Comparison of ENCODE assay signal across 9 mouse cellular contexts in genomic region chr1:93101571-93102061, GRCm38 (mm10). TPM values are rescaled to one million over a fixed set of nuclear protein-coding genes. Genes with fewer than 3 reads are reported as not detected.
DNase-seq lines count a peak whose midpoint lies in the region; ATAC-seq and TF ChIP-seq lines count a peak whose summit lies in the region.
"Had no signal": no experiment of that assay in that cellular context is flagged by ENCODE, and none has a peak within 500 bp of the region (broad histone marks: within the 10 kb centered on the region; RNA-seq: fewer than 3 reads in every experiment).

Gene Kif1a, minus strand, starts transcription at chr1:93101951.

- WGBS in heart, embryonic 15.5 days, result under 1% methylated on average over 39 of the region's 39 CpGs
- under 1% methylated on average over 39 of the region's 39 CpGs for WGBS in midbrain, embryonic 11.5 days
- WGBS in stomach, postnatal 0 days, result under 1% methylated on average over 39 of the region's 39 CpGs

- no peak within 1 kb of the TSS for H3K27ac ChIP-seq in heart, embryonic 15.5 days
- peak within 1 kb of the TSS; percentile 47 for H3K27ac ChIP-seq in midbrain, embryonic 11.5 days (ENCODE audit: low read depth, low read length)
- H3K27ac ChIP-seq in stomach, postnatal 0 days (replicated peaks), result no peak within 1 kb of the TSS

- peak within 1 kb of the TSS; percentile 55 for H3K9ac ChIP-seq in heart, embryonic 15.5 days
- peak within 1 kb of the TSS; percentile 81 for H3K9ac ChIP-seq in midbrain, embryonic 11.5 days (ENCODE audit: low read length)
- H3K9ac ChIP-seq in stomach, postnatal 0 days (ENCODE audit: low read length), result peak within 1 kb of the TSS; percentile 53

- no peak for TF ChIP-seq EP300 in stomach, postnatal 0 days (optimal IDR thresholded peaks at IDR 0.05)

- ATAC-seq in megakaryocyte, adult 5-6 weeks (ENCODE audit: poor library complexity, severe bottlenecking), result no peak
- peak; percentile 61 for ATAC-seq in heart, embryonic 15.5 days (replicated peaks; ENCODE audit: insufficient number of reproducible peaks, insufficient read depth, low FRiP score, low read depth)
- peak; percentile 87 for ATAC-seq in midbrain, embryonic 11.5 days (ENCODE audit: low FRiP score)
- ATAC-seq in stomach, postnatal 0 days (ENCODE audit: low FRiP score, low TSS enrichment), result peak; percentile 67
- ATAC-seq: Patski had no signal

- H3K4me2 ChIP-seq in heart, embryonic 15.5 days, result peak within 1 kb of the TSS; percentile 92
- H3K4me2 ChIP-seq in midbrain, embryonic 11.5 days, result peak within 1 kb of the TSS; percentile 97
- peak within 1 kb of the TSS; percentile 78 for H3K4me2 ChIP-seq in stomach, postnatal 0 days (replicated peaks; ENCODE audit: low read depth)

- H3K27me3 ChIP-seq in megakaryocyte, embryonic 14.5 days (replicated peaks), result peaks cover 72% of the 10 kb centered on the region
- peaks cover 63% of the 10 kb centered on the region for H3K27me3 ChIP-seq in heart, embryonic 15.5 days
- H3K27me3 ChIP-seq in midbrain, embryonic 11.5 days (ENCODE audit: control insufficient read depth, insufficient read depth, low read length), result peaks cover 10% of the 10 kb centered on the region; the same call in 1 of the 2 replicates
- peaks cover 7% of the 10 kb centered on the region; the same call in 1 of the 2 replicates for H3K27me3 ChIP-seq in stomach, postnatal 0 days (ENCODE audit: control insufficient read depth, insufficient read depth, low read length)

- H3K4me1 ChIP-seq in megakaryocyte, embryonic 14.5 days, result peaks cover 15% of the 10 kb centered on the region; the same call in 1 of the 2 replicates
- H3K4me1 ChIP-seq in heart, embryonic 15.5 days (replicated peaks), result peaks cover 20% of the 10 kb centered on the region
- peaks cover 8% of the 10 kb centered on the region; the same call in 1 of the 2 replicates for H3K4me1 ChIP-seq in midbrain, embryonic 11.5 days (ENCODE audit: control insufficient read depth, insufficient read depth, low read length)
- peaks cover 3% of the 10 kb centered on the region; the same call in 1 of the 2 replicates for H3K4me1 ChIP-seq in stomach, postnatal 0 days (replicated peaks; ENCODE audit: control insufficient read depth, insufficient read depth)

- no peaks in the 10 kb centered on the region for H3K36me3 ChIP-seq in megakaryocyte, embryonic 14.5 days (replicated peaks; ENCODE audit: low read length)
- H3K36me3 ChIP-seq in heart, embryonic 15.5 days, result no peaks in the 10 kb centered on the region
- H3K36me3 ChIP-seq in midbrain, embryonic 11.5 days (ENCODE audit: control insufficient read depth, insufficient read depth, low read length), result no peaks in the 10 kb centered on the region; the same call in 1 of the 2 replicates
- H3K36me3 ChIP-seq in stomach, postnatal 0 days (ENCODE audit: control insufficient read depth, insufficient read depth, low read length), result no peaks in the 10 kb centered on the region

- TF ChIP-seq CTCF in stomach, postnatal 0 days (IDR thresholded peaks at IDR 0.05; ENCODE audit: low read depth), result no peak

- H3K9me3 ChIP-seq in megakaryocyte, embryonic 14.5 days, result peaks cover 7% of the 10 kb centered on the region; the same call in 1 of the 2 replicates
- no peaks in the 10 kb centered on the region for H3K9me3 ChIP-seq in heart, embryonic 15.5 days (replicated peaks)
- no peaks in the 10 kb centered on the region for H3K9me3 ChIP-seq in midbrain, embryonic 11.5 days (ENCODE audit: control insufficient read depth, low read length)
- no peaks in the 10 kb centered on the region for H3K9me3 ChIP-seq in stomach, postnatal 0 days (ENCODE audit: control insufficient read depth, low read length)

- peak within 1 kb of the TSS; percentile 53 for H3K4me3 ChIP-seq in megakaryocyte, embryonic 14.5 days (replicated peaks)
- H3K4me3 ChIP-seq in heart, embryonic 15.5 days, result peak within 1 kb of the TSS; percentile 57
- H3K4me3 ChIP-seq in midbrain, embryonic 11.5 days (ENCODE audit: low read depth, low read length), result peak within 1 kb of the TSS; percentile 69
- peak within 1 kb of the TSS; percentile 48 for H3K4me3 ChIP-seq in stomach, postnatal 0 days (ENCODE audit: low read depth, low read length)

- peak; percentile 47 for DNase-seq in embryo, embryonic 11.5 days (ENCODE audit: low read depth, low spot score)
- DNase-seq in layer of hippocampus, postnatal 25 days (ENCODE audit: extremely low spot score in 1 of 2, low spot score in 1 of 2), result peak; percentile 81 to 86
- peak; percentile 97 for DNase-seq in midbrain, embryonic 11.5 days (ENCODE audit: low spot score, missing footprints)
- peak; percentile 37 for DNase-seq in stomach, postnatal 0 days (ENCODE audit: low spot score)
- no peak for DNase-seq in T-cell, adult 2 months (ENCODE audit: low spot score)

RNA-seq across cellular contexts. Expression of gene Kif1a, which starts in this region (rescaled TPM):
- 0.07 TPM in 1 of 2 replicates, not detected in the other for polyA plus RNA-seq in megakaryocyte, embryonic 14.5 days (2012; ENCODE audit: insufficient read depth, low replicate concordance)
- total RNA-seq in megakaryocyte, adult 5-6 weeks (2015), result not detected in 2 replicates
- not detected in 2 replicates for total RNA-seq in megakaryocyte, adult 5-6 weeks (2017)
- polyA plus RNA-seq in heart, embryonic 15.5 days (2015; fragmentation: Nextera tagmentation; extraction: Ambion mirVana), result 10.2 and 13.8 TPM in 2 replicates
- 100 to 1,000 TPM; 592 to 639 TPM for total RNA-seq in layer of hippocampus, postnatal 25 days (2021)
- 51.0 and 59.6 TPM in 2 replicates for polyA plus RNA-seq in midbrain, embryonic 11.5 days (2014; fragmentation: Nextera tagmentation; extraction: Ambion mirVana)
- 7.7 and 9.6 TPM in 2 replicates for polyA plus RNA-seq in stomach, postnatal 0 days (2015; fragmentation: Nextera tagmentation; extraction: Ambion mirVana)
- polyA plus RNA-seq: Patski had no signal

Comparison
In these comparisons a context has a peak if more than half of its experiments do, and no peak if none do; other contexts are left out.
1. RNA of gene Kif1a (total RNA-seq): 592 to 639 TPM in layer of hippocampus, postnatal 25 days; not detected in megakaryocyte, adult 5-6 weeks; every median in the first group is over 100 times any median in the second.
2. Peak in every context shown above with its lines, with median percentiles within 50 percentile points of each other: H3K4me3 ChIP-seq, H3K4me2 ChIP-seq and H3K9ac ChIP-seq.